Mouse (Mus musculus) cerebellum, adult 9-11 months (tissue): Measurements from ENCODE around the gene Shb.

Experiments
- DNase-seq: peaks from one replicate; pipeline ENCODE4 v3.0.0; 2022

The Shb gene

DNA sequence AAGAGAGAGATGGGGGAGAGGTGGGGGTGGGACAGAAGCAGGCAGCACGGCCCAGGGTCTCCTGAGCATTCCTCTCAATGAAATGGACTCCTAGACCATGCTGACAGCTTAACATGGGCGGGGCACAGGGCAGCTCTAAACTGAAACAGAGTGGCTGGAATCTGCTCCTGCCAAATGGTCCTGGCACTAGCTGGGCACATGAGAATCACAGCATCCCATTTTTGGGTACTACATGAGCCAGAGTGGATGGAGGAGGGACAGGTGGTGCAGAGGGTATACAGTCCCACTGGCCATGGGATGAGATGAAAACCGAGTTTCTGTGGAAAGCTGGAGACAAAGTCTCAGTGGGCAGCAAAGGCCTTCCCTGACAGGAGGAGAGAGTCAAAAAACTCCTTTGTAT is 87.0 kb downstream of the Shb start:
- no peak for DNase-seq

DNA sequence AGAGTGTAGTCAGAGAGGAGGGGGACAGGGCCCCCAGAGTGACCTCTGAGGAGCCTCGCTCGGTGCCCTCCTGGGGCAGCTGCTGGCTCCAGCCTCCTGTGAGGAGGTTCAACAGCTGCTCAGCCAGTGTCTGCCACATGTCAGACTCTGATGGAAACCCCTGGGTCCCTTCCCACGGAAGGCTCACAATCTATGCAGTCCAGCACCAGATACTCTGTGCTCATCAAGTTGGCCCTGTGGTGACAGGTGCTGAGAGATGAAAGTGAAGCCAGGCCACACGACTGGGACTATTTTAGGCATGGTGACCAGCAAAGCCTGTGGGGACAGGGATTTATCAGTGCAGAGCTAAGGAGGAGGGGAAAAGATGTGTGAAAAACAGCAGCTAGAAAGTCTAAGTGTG is 87.5 kb downstream of the Shb start:
- no peak for DNase-seq

DNA sequence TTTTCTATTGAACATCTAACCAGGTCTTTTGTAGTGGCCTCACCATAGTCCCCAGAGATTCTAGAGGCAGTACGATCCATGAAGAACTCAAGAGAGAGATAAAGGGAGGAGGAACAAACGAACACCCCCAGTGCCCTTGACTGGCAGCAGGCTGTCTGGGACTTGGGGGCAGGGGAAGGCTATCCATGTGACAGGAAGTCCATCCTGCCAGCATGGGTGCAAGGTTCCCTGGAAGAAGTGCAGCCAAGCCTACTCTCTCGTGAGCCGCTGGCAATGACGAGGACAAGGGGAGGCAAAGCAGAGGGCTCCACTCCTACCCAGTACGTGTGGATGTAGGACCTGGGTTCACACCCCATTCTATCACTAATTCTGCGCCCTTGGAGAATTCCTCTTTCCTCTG is 88.6 kb downstream of the Shb start:
- no peak for DNase-seq

DNA sequence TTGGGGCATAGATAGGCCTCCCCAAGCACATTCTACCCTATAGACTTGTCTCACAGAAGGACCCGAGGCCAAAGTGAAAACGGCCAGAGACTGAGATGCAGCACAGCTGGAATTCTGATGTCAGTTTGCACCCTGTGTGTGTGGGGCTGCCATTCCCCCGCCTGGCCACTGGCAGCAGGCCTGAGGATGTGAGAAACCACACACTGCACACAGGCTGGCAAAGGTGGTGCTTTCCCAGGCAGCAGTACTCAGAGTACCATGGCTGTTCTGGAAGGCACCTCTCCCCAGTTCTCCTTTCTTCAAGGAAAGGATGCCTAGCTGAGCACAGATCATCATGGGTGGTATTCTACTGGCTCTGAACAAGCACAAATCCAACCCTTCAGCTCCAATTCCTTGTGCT is 90.0 kb downstream of the Shb start:
- DNase-seq: no peak

DNA sequence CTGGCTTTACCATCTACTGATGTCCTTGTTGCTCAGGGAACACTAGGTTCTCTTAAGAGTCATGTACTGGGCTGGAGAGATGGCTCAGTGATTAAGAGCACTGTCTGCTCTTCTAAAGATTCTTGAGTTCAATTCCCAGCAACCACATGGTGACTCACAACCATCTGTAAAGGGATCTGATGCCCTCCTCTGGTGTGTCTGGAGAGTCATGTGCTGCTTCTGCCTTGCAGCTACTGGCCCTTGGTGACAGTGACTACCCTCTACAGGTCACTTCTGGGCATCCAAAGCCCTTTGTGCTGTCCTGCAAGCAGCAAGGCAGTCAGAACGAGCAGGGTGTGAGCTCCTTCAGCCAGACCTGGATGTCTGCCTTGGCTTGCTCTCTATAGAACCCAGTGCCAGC is 90.5 kb downstream of the Shb start:
- DNase-seq: no peak

DNA sequence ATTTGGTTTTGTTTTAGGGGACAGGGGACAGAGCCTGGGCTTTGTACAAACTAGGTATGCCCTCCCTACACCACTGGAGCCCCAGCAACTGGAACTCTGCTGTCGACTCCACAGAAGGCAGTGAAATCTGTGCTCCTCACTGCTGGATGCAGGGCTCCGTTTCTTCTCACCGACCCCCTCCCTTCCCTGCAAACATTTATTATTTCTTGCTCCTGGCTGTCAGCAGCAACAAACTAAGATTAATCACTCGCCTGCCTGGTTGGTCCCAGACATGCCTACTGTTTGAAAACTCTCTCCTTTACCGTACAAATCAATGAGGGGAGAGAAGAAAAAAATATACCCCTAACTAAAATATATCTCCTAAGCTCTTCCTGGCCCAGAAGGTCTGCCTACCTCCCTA is 93.0 kb downstream of the Shb start:
- DNase-seq: no peak

DNA sequence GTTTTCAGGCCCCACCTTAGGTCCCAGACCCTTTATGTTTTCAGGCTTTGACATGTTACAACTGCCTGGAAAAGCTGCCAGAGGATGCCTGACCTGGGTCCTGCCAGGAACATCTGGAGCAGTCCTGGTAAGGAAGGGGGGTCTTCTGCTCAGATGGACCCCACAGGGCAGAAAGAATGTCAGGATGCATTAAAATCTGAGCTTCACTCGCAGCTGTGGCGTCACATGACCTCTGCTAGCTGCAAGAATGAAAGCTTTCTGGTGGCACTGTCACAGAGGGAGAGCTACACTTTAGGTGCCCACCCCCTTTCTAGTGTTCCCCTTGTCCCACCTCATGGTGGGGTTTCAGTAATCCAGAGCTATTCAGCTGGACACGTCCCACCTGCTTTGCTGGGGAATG is 95.3 kb downstream of the Shb start:
- DNase-seq: no peak

DNA sequence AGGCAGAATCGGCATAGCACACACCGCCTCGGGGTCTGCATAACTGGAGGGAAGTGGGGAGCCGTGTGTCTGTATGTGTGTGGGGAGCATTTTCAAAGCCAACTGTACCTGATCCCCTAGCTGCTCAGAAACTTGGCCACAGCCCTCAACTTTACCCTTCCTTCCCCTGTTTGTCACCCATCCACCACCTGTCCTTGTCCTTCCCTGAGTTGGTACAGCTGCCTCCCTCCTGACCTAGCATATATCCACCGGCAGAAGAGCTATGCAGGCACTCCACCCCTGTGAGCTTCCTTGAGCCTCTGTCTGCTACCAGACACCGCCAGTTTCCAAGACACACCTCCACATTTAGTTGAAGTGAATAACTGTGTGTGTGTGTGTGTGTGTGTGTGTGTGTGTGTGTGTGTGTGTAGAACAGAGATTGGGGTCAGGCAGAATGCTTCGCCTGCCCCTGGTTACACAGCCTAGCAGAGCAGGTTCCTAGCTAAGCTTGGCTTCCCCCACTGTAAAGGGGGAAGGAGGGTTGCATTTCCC is 95.8 kb downstream of the Shb start:
- no peak for DNase-seq

DNA sequence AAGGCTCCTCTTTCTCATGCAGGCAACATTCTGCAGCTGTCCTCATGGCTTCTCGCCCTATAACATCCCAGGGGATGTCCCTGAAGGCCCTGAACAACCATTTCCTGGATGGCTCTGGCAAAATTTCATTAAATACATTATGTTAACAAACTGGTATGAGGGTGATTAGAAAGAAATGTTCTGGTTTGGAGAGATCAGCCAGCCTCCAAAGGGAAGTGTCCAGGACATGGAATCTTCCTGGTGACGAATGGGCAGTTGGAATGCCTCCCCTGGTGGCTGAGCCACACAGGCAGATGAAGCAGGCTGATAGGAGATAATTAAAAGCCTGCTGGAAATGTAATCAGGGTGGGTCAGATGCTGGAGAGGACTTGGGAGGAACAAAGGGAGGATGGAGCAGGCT is 96.4 kb downstream of the Shb start:
- no peak for DNase-seq

DNA sequence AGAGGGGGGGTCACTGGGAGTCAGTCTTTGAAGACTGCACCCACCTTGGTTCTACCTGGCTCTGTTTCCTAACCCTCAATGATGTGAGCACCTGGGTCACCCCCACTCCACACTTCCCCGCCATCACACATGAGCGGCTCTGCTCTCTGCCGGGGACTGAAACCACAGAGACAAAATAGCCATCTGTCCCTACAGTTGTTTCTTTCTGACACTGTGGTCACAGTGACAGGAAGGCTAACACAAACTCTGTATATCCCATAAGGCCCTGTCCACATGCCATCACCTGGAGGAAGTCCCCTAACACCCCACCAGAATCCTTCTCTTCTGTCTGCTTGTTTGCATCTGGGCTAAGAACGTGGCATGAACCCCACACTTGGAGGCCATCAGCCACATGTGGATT is 97.6 kb downstream of the Shb start:
- DNase-seq: no peak

DNA sequence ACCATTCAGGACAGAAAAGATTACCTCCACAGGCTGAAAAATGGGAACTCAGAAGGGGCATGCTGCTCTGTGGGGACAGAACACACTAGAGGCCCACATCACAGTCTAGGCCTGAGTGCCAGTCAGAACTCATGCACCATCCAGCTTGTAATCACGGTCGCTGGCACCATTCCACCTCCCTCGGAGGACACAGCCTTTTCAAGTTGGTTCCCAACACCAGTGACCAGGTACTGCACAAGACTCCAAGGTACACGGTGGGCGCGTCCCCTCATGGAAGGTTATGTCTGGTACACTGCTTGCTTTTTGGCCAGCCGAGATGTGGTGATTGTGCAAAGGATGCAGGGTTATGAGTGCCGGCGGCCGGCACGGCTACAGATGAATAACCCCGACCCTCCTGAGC is 98.2 kb downstream of the Shb start:
- no peak for DNase-seq

DNA sequence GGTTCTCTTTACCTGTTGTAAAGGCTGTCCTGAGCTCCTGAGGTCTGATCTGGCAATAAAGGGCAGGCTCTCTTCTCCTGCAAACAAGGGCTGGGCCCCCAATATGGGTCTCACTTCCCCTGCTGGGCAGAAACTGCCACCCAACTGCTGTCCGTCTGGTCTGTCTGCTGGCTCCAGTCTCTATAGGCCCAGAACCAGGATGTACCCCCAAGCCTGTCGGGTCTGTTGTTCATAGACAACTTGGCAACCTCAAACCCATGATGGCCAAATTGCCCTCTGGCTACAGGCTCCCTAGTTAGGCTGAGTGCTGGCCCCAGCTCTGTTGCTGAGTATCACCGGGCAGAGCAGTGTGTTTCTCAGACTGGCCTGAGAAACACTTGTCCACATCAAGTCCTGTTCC is 100.5 kb downstream of the Shb start:
- peak; percentile 25 for DNase-seq

DNA sequence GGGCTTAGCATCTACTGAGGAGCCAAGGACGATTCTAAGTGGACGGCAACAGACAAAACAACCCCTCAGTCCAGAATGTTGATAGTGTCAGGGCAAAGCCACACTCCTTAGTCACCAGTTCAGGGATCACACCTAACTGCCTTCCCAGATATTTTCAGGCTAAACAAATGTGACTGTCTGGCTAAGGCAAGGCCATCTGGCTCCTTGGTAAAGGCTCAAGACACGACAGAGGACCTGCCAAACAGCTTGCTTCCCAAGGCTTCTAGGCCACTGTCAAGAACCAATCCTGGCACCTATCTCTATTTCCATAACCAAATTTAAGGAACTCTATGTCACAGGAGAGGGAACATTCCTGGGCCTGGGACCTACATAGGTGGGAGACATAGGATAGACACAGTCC is 101.0 kb downstream of the Shb start:
- peak; percentile 74 for DNase-seq

DNA sequence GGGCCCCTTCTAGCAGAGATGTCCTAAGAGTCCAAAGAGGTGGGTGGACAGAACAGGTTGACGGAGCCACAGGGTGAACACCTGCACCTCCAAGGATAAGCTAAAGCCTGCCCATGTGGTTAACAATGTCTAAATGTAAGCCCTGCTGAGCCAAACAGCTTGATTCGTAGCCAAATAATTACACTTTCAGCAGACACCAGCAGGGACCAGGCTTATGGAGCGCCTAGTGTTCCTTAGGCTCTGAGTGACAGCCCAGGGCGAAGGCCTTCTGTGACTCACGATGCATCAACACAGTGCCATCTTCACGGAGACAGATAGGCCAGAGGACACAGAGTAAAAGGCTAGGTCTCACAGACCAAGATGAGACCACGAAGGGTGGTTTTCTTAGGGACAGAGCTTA is 102.8 kb downstream of the Shb start:
- DNase-seq: peak; percentile 50

DNA sequence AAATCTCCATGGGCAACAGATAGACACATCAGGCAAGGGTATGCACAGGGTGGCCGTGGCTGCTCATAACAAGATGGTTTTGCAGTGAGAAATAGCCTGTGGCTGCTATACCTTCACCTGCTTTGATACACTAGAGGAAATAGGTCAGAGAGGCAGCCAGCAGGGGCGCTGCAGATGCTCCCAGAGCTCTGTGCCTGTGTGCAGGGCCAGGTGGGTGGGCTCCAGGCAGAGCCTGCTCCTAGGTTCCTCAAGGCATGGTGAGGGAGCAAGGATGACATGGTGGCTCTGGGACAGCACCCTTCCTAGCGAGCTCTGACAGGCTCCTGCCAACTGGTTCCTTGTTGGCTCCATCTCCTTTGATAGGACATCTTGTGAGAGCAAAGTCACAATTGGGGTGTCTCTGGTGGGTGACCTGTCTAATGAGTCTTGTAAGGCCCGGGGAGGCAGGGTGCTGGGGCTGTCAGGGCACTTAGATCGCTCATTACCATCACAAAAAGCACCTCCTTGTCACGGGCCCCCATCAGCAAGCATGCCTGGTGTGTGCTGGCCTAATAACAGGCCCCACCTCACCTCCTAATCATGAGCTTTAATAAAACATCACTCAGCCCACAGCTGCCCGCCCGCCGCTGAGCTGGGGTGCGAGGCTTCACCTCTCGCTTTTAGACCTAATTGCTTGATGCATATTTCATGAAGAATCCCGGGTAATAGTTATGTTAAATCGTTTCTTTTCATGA is 105.4 kb downstream of the Shb start:
- no peak for DNase-seq

DNA sequence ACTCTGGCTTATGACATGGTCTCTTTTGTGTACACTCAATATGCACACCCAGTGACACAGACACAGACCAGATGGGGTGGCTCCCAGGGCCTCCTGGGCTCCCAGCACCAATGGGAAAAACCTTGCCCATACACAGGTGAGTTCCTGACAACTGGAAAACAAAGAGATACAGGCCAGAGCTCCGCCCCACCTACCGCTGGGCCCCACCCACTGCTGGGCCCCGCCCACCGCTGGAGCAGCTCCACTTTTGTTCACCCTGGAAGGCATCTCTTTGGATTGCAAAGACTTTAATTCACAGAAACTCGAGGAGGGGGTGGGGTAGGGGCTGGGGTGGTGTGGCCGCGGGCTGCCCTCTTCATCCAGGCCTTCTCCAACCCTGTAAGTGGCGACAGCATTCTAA is 108.9 kb downstream of the Shb start:
- no peak for DNase-seq

DNA sequence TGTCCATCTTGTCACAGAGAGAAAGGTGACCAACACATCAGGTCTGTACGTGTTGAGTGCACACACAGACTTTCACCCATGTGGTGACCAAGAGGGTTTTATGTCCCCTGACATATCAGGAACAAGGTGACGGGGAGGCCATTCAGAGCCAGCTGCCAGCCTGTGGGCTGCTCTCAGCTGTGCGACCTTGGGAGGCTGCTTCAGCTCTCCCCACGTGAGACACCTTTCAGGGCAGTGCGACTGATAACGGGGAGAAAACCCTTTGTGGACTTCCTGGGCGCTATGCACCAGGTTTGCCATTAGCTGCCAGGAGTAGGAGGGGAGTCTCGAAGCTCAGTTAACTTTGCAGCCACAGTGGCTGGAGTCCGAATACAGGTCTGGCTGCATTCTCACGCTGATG is 109.6 kb downstream of the Shb start:
- DNase-seq: no peak

DNA sequence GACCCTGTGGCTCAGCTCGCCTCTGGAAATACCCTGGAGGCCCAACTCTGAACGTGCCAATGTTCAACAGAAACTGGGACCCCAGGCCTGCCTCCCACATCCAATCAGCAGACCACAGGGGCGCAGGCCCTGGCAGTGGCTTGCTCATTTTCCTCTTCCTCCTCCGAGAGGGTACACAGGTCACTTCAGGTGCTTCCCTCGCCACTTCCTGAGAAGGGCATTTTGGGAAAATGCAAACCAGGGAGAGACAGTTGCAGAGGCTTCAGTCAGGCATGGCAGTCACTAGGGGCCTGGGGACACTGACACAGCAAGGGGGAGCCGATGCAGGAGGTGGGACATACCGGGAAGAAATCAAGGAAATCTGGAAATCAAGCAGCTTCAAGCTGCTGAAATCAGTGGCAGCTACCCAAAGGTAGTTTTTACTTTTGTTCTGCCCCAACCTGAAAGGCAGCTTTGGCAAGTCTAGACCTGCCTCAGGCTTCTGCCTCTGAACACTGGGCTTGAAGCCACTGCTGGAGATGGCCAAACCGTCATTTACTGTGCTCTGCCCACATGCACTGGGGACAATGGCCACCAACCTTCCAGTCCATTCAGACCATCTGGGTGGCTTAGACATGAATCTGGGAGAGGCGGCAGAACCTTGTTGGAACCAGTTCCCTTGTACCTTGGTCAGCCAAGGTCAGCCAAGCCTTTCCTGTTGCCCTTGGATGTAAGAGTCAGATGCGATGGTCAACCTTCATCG is 110.6 kb downstream of the Shb start:
- DNase-seq: no peak

DNA sequence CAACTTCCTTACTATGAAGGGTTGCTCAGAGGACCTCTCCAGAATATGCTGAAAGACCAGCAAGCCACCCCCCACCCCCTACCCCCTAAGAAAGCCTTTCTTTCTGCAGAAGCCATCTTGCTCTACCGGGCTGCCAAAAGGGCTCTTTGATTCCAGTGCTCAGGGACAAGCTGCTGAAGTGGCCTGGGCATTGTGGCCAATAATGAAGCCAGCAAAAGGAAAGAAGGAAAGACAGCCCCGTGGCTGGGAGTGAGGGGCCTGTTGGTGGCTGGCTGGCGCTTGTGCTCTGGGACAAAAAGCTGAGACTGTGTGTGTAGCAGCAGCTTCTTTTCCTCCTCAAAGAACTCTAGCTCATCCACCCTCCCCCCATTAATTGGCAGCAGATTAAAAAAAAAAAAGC is 111.5 kb downstream of the Shb start:
- no peak for DNase-seq

DNA sequence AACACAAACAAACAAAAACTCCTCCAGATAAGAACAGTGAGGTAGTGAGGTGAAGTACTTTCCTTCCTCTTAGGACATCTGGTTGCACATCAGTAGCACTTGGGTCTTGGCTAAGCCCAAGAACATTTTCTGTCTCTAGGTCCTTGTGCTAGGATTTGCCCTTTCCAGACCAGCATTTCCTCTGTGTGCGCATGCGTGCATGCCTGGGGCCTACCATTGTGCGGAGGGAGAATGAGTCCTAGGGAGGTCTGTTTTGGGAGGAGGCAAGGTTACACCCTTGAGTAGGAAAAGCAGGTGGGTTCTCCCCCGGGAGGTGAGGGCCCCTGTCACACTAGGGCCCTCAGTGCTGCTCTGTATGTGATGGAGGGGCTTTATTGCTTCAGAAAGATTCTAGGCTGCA is 113.2 kb downstream of the Shb start:
- DNase-seq: no peak

DNA sequence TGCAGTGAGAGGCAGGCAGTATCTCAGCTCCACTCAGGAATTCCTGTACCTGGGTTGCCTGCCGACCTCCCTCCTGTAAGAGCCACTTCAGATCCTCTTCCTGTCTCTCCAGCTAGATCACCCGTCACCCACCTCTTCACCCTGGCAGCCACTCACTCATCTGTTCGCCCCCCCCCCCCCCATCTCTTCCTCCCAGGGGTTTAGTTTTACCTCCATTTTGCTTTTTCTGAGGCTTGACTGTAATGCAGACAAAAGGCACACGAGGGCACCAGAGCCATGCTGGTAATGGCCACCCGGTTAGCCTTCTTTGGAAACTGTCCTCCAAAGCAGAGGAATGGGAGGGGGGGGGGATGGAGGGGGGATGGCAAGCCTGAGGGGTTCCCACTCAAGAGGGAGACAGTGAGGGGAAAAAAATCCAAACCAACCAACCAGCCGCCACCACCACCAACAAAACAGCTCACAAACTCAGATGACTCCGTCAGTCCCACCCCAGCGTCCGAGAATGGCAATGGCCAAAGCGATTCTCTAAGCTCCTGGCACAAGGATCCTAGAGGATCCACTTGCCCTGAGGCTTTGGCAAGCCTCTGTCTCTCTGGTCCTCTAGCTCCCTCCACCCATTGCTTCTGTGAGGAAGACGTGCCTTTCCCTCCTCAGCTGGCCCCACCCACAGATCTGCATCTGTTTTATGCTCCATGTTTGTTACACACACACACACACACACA is 113.9 kb downstream of the Shb start:
- DNase-seq: no peak

DNA sequence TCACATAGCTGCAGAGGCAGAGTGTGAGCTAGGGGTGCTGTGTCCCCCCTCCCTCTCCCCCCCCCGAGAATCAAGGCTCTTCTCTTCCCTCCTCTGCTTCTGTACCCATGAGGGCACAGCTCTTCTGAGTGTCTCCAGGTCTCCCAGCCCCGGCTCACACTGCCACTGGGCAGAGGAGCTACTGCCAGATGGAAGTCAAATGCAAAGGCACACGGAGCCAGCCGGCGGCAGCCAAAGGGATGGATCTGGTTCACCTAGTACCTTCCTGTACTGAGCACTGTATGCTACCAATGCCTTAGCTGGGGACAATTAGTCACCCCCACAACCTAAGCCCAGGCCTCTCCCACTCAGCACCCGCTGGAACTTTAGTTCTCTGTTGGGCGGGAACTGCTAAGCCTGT is 116.0 kb downstream of the Shb start:
- DNase-seq: no peak

DNA sequence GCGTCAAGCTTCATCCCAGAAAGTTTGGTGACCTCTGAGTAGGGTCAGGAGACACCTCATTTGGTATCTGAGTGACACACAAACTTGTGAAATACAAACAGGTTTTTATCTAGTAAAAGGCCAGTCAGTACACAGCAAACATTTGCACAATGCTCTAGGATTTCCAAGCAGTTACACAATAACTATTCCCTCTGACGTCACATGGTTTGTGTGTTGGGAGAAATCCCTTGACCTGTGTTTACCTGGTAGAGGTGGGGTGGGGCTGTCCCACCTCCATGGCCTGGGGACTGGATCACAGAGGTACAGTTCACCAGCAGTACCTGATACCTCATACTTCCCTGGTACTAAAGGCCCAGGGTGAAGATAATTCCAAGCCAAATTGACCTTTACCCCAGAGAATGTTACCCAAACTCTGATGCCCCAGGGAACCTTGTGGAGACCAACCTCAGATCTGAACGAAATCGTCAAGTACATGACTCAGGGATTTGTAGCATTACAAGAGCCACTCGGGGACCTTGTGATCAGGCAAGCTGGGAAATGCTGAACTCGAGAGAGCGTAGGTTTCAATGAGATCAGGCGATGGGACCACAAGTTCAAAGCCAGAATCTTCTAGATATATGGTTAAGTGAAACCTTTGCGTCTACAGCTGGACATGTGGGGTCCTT is 118.5 kb downstream of the Shb start:
- DNase-seq: no peak
